ENCODE assay signal across 19 mouse cellular contexts in genomic region chr6:86494767-86495166, GRCm38 (mm10). TPM values are rescaled to one million over a fixed set of nuclear protein-coding genes. Genes with fewer than 3 reads are reported as not detected.
DNase-seq lines count a peak whose midpoint lies in the region; TF ChIP-seq lines count a peak whose summit lies in the region.
"Had no signal": no experiment of that assay in that cellular context is flagged by ENCODE, and none has a peak within 500 bp of the region (broad histone marks: within the 10 kb centered on the region; RNA-seq: fewer than 3 reads in every experiment).

No protein-coding gene starts in this region.

- intact Hi-C loops in heart, adult 2 months (cut with DNase I), result loop anchor here (1.0 kb wide), 1 partner anchor 22 kb away; no protein-coding TSS in a partner anchor
- intact Hi-C loops in left cerebral cortex, adult 2 months (cut with DNase I), result no loop called here
- intact Hi-C loops in left cerebral cortex, postnatal 10 days (cut with DNase I), result no loop called here

- DNase-seq in heart, adult 2 months, result no peak
- DNase-seq in heart, adult 8-10 months (ENCODE audit: low spot score), result no peak
- DNase-seq in left cerebral cortex, adult 2 months (ENCODE audit: extremely low spot score in 1 of 2, low spot score in 2 of 2), result no peak
- DNase-seq in left cerebral cortex, postnatal 10 days (ENCODE audit: extremely low spot score in 1 of 2, low spot score in 2 of 2), result no peak
- no peak for DNase-seq in CH12.LX (ENCODE audit: extremely low read depth)
- DNase-seq in R1 (ENCODE audit: low read depth, low spot score), result peak; percentile 76
- no peak for DNase-seq in cerebellum, adult 2 months
- no peak for DNase-seq in embryo, embryonic 9.5 days (ENCODE audit: extremely low spot score)
- DNase-seq: cerebellum, adult 18-20 months; cerebellum, postnatal 36 days; heart, adult 11 months; kidney, adult 8-10 months; kidney, postnatal 4 days; lung, adult 2 months; right cerebral cortex, postnatal 25 days had no signal

- no peaks in the 10 kb centered on the region for H3K79me2 ChIP-seq in heart, adult 2 months (replicated peaks; ENCODE audit: control insufficient read depth, insufficient read depth, low read length)
- no peaks in the 10 kb centered on the region for H3K79me2 ChIP-seq in CH12.LX (replicated peaks; ENCODE audit: control insufficient read depth, extremely low read depth, insufficient read depth, poor library complexity, severe bottlenecking)

- H3K9me3 ChIP-seq in CH12.LX (replicated peaks; ENCODE audit: low read length), result peaks cover 6% of the 10 kb centered on the region
- H3K9me3 ChIP-seq: embryonic facial prominence, embryonic 10.5 days; limb, embryonic 15.5 days; midbrain, embryonic 12.5 days had no signal

- H3K36me3 ChIP-seq in heart, adult 2 months (ENCODE audit: control insufficient read depth, insufficient read depth, low read length), result no peaks in the 10 kb centered on the region
- H3K36me3 ChIP-seq in CH12.LX (replicated peaks in 1 of 2; ENCODE audit: control insufficient read depth in 1 of 2, insufficient read depth in 1 of 2, low read length in 1 of 2), result no peaks in the 10 kb centered on the region
- H3K36me3 ChIP-seq: embryonic facial prominence, embryonic 10.5 days; limb, embryonic 15.5 days; midbrain, embryonic 12.5 days had no signal

- no peaks in the 10 kb centered on the region for H3K27me3 ChIP-seq in heart, adult 2 months (ENCODE audit: control insufficient read depth, insufficient read depth, low read length)
- H3K27me3 ChIP-seq in CH12.LX (replicated peaks), result no peaks in the 10 kb centered on the region
- H3K27me3 ChIP-seq in cerebellum, adult 2 months (ENCODE audit: control insufficient read depth, insufficient read depth, low read length), result no peaks in the 10 kb centered on the region
- H3K27me3 ChIP-seq: limb, embryonic 15.5 days; midbrain, embryonic 12.5 days had no signal

- no peak for TF ChIP-seq POLR2A in heart, adult 2 months (IDR thresholded peaks at IDR 0.05; ENCODE audit: insufficient read depth, low read depth, low read length)
- no peak for TF ChIP-seq POLR2A in CH12.LX (IDR thresholded peaks at IDR 0.05; ENCODE audit: low read depth, low read length)
- TF ChIP-seq POLR2A in cerebellum, adult 2 months (IDR thresholded peaks at IDR 0.05; ENCODE audit: borderline replicate concordance, insufficient read depth, low read length), result no peak

- 99% methylated on average over 7 of the region's 7 CpGs for WGBS in heart, adult 2 months
- WGBS in cerebellum, adult 2 months, result 93% methylated on average over 7 of the region's 7 CpGs

- dilution Hi-C loops in CH12.LX (cut with MboI; ENCODE audit: extremely low pct_ligation_motif_present, extremely low pct_unique_long_range_greater_than_20kb, low sequenced_read_pairs), result no loop called here

- no peak overlapping the region for H3K9ac ChIP-seq in heart, adult 2 months (ENCODE audit: low read depth, low read length)
- H3K9ac ChIP-seq in CH12.LX (ENCODE audit: insufficient read depth, low read depth), result no peak overlapping the region
- H3K9ac ChIP-seq: limb, embryonic 15.5 days; midbrain, embryonic 12.5 days had no signal

- H3K4me3 ChIP-seq in heart, adult 2 months, result no peak overlapping the region
- H3K4me3 ChIP-seq in left cerebral cortex, adult 2 months, result no peak overlapping the region
- H3K4me3 ChIP-seq in CH12.LX (replicated peaks in 1 of 3; ENCODE audit: low read depth in 2 of 3, low read length in 2 of 3, poor library complexity in 1 of 3), result no peak overlapping the region
- H3K4me3 ChIP-seq in cerebellum, adult 2 months (replicated peaks; ENCODE audit: insufficient read depth, low read depth, low read length), result no peak overlapping the region
- H3K4me3 ChIP-seq: embryonic facial prominence, embryonic 10.5 days; limb, embryonic 15.5 days; midbrain, embryonic 12.5 days; myocyte had no signal

- TF ChIP-seq CTCF in heart, adult 2 months (IDR thresholded peaks at IDR 0.05), result peak; percentile 59
- TF ChIP-seq CTCF in left cerebral cortex, adult 2 months (IDR thresholded peaks at IDR 0.05), result peak; percentile 28
- TF ChIP-seq CTCF in CH12.LX (conservative IDR thresholded peaks at IDR 0.05 in 1 of 2, IDR thresholded peaks at IDR 0.05 in 1 of 2; ENCODE audit: low read depth in 2 of 2, low read length in 2 of 2), result peak in 1 of 2 experiments; percentile 32; a peak in 1 of 4 replicates
- no peak for TF ChIP-seq CTCF in cerebellum, adult 2 months (IDR thresholded peaks at IDR 0.05; ENCODE audit: borderline replicate concordance, insufficient read depth, low read depth, low read length)

- H3K4me1 ChIP-seq in heart, adult 2 months (ENCODE audit: control insufficient read depth, insufficient read depth, low read length), result peaks cover 9% of the 10 kb centered on the region
- peaks cover 6 to 33% of the 10 kb centered on the region in 2 experiments; a peak in 3 of 4 replicates for H3K4me1 ChIP-seq in CH12.LX (ENCODE audit: control insufficient read depth in 1 of 2, insufficient read depth in 2 of 2)
- H3K4me1 ChIP-seq in cerebellum, adult 2 months (ENCODE audit: control insufficient read depth, insufficient read depth, low read length), result no peaks in the 10 kb centered on the region

- peak; percentile 18 for TF ChIP-seq RAD21 in CH12.LX (IDR thresholded peaks at IDR 0.05; ENCODE audit: low read depth, low read length)

- H3K4me2 ChIP-seq in CH12.LX (ENCODE audit: insufficient read depth, low read depth, poor library complexity, severe bottlenecking), result no peak overlapping the region
- H3K4me2 ChIP-seq: limb, embryonic 15.5 days; midbrain, embryonic 12.5 days had no signal

- no peak for TF ChIP-seq EP300 in heart, adult 2 months (IDR thresholded peaks at IDR 0.05; ENCODE audit: insufficient read depth, low read depth, low read length)
- TF ChIP-seq EP300 in CH12.LX (IDR thresholded peaks at IDR 0.05; ENCODE audit: low read length), result no peak

- H3K27ac ChIP-seq in heart, adult 2 months, result no peak overlapping the region
- no peak overlapping the region for H3K27ac ChIP-seq in left cerebral cortex, adult 2 months
- no peak overlapping the region for H3K27ac ChIP-seq in CH12.LX (ENCODE audit: insufficient read depth, low read depth)
- no peak overlapping the region for H3K27ac ChIP-seq in cerebellum, adult 2 months (ENCODE audit: insufficient read depth, low read length)
- H3K27ac ChIP-seq: limb, embryonic 15.5 days; midbrain, embryonic 12.5 days had no signal

- in situ Hi-C loops in CH12.LX (cut with MboI; ENCODE audit: low pct_ligation_motif_present, low pct_unique_long_range_greater_than_20kb, low sequenced_read_pairs), result no loop called here

TF ChIP-seq in CH12.LX, 34 proteins besides CTCF, POLR2A, EP300 and RAD21:
- TF ChIP-seq NELFE (IDR thresholded peaks at IDR 0.05; ENCODE audit: low read depth, low read length) (no peak), TBP (conservative IDR thresholded peaks at IDR 0.05; ENCODE audit: low read depth, low read length) (no peak), NRF1 (IDR thresholded peaks at IDR 0.05; ENCODE audit: low read depth, low read length) (no peak), TCF12 (IDR thresholded peaks at IDR 0.05; ENCODE audit: low read depth, low read length) (no peak), BHLHE40 (IDR thresholded peaks at IDR 0.05; ENCODE audit: low read depth, low read length) (no peak), RCOR1 (conservative IDR thresholded peaks at IDR 0.05; ENCODE audit: low read depth, low read length) (no peak), USF1 (IDR thresholded peaks at IDR 0.05; ENCODE audit: low read depth, low read length) (no peak), ZKSCAN1 (IDR thresholded peaks at IDR 0.05; ENCODE audit: borderline replicate concordance, low read depth, low read length) (no peak), CHD2 (IDR thresholded peaks at IDR 0.05; ENCODE audit: low read length) (no peak), SMC3 (IDR thresholded peaks at IDR 0.05; ENCODE audit: low read depth, low read length) (no peak), MYC (IDR thresholded peaks at IDR 0.05; ENCODE audit: low read depth, low read length) (no peak), UBTF (IDR thresholded peaks at IDR 0.05; ENCODE audit: low read depth, low read length) (no peak), GABPA (IDR thresholded peaks at IDR 0.05; ENCODE audit: insufficient replicate concordance, low read depth, low read length) (no peak), IRF4 (IDR thresholded peaks at IDR 0.05; ENCODE audit: low read depth, low read length) (no peak), MAFK (IDR thresholded peaks at IDR 0.05; ENCODE audit: insufficient replicate concordance, low read length) (no peak), ETS1 (conservative IDR thresholded peaks at IDR 0.05; ENCODE audit: low read depth, low read length) (no peak), E2F4 (IDR thresholded peaks at IDR 0.05; ENCODE audit: insufficient replicate concordance, low read depth, low read length) (no peak), SIN3A (IDR thresholded peaks at IDR 0.05; ENCODE audit: low read length) (no peak), USF2 (conservative IDR thresholded peaks at IDR 0.05; ENCODE audit: low read depth, low read length) (no peak)

RNA-seq across cellular contexts. Expression of gene Pcbp1, which starts 31.4 kb away (rescaled TPM):
- 100 to 1,000 TPM; 155 to 164 TPM for total RNA-seq in heart, adult 2 months (2021)
- polyA plus RNA-seq in heart, adult 2 months (2012; rRNA removed), result 72.9 and 85.8 TPM in 2 replicates
- 100 to 1,000 TPM; 157 to 166 (median 162) TPM for total RNA-seq in heart, adult 8-10 months (2022)
- 100 to 1,000 TPM; 174 to 176 TPM for total RNA-seq in left cerebral cortex, adult 2 months (2021)
- 100 to 1,000 TPM; 175 to 177 TPM for total RNA-seq in left cerebral cortex, postnatal 10 days (2021)
- 68.9 and 81.2 TPM in 2 replicates for total RNA-seq in CH12.LX (2012; rRNA removed)
- total RNA-seq in CH12.LX (2014; rRNA removed), result 47.3 and 73.0 TPM in 2 replicates
- polyA plus RNA-seq in CH12.LX (2012; ENCODE audit: insufficient read length, low read depth), result 318 and 337 TPM in 2 replicates
- 179 and 186 TPM in 2 replicates for polyA plus RNA-seq in cerebellum, adult 2 months (2012; rRNA removed)

RNA-seq across cellular contexts. Expression of gene C87436, which starts 56.6 kb away (rescaled TPM):
- total RNA-seq in heart, adult 2 months (2021), result 10 to 100 TPM in 1 of 2 experiments, 1 to 10 TPM in 1; 8.9 to 11.0 TPM
- polyA plus RNA-seq in heart, adult 2 months (2012; rRNA removed), result 8.6 and 10.7 TPM in 2 replicates
- total RNA-seq in heart, adult 8-10 months (2022), result 10 to 100 TPM in 2 of 4 experiments, 1 to 10 TPM in 2; 9.6 to 11.6 (median 10.0) TPM
- 10 to 100 TPM; 19.3 to 24.7 TPM for total RNA-seq in left cerebral cortex, adult 2 months (2021)
- total RNA-seq in left cerebral cortex, postnatal 10 days (2021), result 10 to 100 TPM; 13.5 to 14.7 TPM
- total RNA-seq in CH12.LX (2012; rRNA removed) (5.2 and 7.1 TPM in 2 replicates), CH12.LX (2014; rRNA removed) (8.1 and 8.6 TPM in 2 replicates)
- 8.5 and 8.7 TPM in 2 replicates for polyA plus RNA-seq in CH12.LX (2012; ENCODE audit: insufficient read length, low read depth)
- polyA plus RNA-seq in cerebellum, adult 2 months (2012; rRNA removed), result 24.3 and 25.3 TPM in 2 replicates
